Mouse (Mus musculus) spleen, postnatal 4 days (tissue): ENCODE data around the gene Ghdc.

Experiments
- DNase-seq, 2 experiments: peaks; one replicate each; pipeline ENCODE4 v3.0.0; 2022; ENCODE audit warnings: low spot score in 2 of 2

The Ghdc gene

DNA sequence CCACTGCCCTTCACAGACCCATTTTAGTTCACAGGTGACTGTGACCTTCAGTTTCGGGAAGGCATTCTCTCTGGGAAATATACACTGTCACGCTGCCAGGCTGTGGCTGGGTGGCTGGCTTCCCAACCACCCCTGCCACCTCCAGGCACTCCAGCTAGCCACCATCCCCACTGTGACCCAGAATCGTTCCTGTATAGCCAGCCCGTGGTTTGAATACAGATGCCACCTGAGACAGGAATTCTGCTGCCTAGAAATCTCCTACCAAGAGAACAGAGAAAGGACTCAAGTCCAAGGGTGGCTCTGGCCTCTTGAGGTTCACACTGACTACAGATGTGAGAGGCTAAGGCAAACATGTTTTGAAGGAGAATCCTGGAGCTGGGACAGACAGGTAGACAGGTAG, 51.9 kb downstream of the Ghdc start:
- no peak for DNase-seq

DNA sequence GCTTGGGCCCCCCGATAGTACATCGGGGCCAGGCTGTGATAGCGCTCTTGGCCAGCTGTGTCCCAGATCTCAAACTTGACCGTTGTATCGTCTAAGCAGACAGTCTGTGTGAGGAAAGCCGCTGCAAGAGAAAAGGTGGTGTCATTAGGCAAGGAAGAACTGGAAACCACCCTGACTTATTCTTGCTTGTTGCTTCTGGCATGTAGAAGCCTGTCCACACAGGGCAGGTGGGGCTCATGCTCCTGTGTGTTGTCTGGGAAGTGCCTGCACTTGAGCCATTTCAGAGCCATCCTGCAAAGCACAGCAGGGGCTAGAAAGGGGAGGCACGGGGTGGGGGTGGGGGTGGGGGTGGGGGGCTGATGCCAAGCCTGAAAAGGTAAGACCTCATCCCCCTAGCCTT, 52.3 kb downstream of the Ghdc start:
- DNase-seq = no peak

DNA sequence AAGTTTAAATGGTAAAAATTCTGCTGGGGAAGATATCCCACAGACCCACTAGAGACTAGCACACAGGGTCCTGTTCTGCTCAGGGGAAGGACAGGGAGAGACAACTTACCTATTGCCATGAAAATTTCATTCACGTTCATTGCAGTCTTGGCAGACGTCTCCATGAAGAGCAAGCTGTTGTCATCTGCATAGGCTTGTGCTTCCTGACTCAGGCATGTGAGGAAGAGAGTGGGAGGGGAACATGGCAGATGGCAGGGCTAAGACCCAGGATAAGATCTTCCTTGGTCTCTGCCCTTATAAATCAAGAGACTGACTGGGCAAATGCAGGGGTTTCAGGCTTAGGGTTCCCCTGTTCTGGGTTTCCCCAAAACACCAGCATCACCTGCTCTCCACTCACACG, 54.1 kb downstream of the Ghdc start:
- no peak for DNase-seq
